Mouse (Mus musculus) liver, adult 2 months (tissue): ENCODE measurements around the gene Zbtb48.

Experiments used
- CTCF ChIP-seq: fragments of 200-500 bp; IDR thresholded peaks from 2 replicates; pipeline ENCODE4 v1.5.1; 2011; ENCODE audit warnings: low read depth, low read length, control low read depth
- POLR2A ChIP-seq: fragments of 200-500 bp; IDR thresholded peaks from 2 replicates; pipeline ENCODE4 v1.6.1; 2011; ENCODE audit warnings: low read length, control low read depth; ENCODE audit not compliant: insufficient read depth; ENCODE audit errors: extremely low read depth

GRCm38 (mm10) chr4:151985886-151986285 lies 41.6 kb downstream of the Zbtb48 start:
- TF ChIP-seq CTCF (no peak), POLR2A (no peak)
